Mouse (Mus musculus) limb, embryonic 10.5 days (tissue): ENCODE data around the gene Krt83. TPM values are rescaled to one million over a fixed set of nuclear protein-coding genes. Genes with fewer than 3 reads are reported as not detected.
"Not testable (repeated sequence)": the region's sequence is repeated elsewhere in the genome, so short reads cannot be mapped to it uniquely, and the experiment has no call there.

ENCODE experiments used
- DNase-seq: peaks from one replicate; pipeline ENCODE4 v3.0.0-alpha.2; 2017; ENCODE audit warnings: low spot score
- H3K27ac ChIP-seq: fragments of 300-500 bp; sonication (generic); 2 replicates; pipeline ENCODE4 v1.5.1; 2016; ENCODE audit warnings: mild to moderate bottlenecking
- H3K27me3 ChIP-seq: fragments of 300-500 bp; sonication (generic); 2 replicates; pipeline ENCODE4 v1.6.1; 2016; ENCODE audit warnings: low read depth, mild to moderate bottlenecking; ENCODE audit not compliant: poor library complexity, severe bottlenecking
- H3K36me3 ChIP-seq: fragments of 300-500 bp; sonication (generic); 2 replicates; pipeline ENCODE4 v1.6.1; 2016; ENCODE audit warnings: mild to moderate bottlenecking, moderate library complexity
- H3K4me1 ChIP-seq: fragments of 300-500 bp; sonication (generic); 2 replicates; pipeline ENCODE4 v1.6.1; 2016
- H3K4me3 ChIP-seq: fragments of 300-500 bp; sonication (generic); 2 replicates; pipeline ENCODE4 v1.5.1; 2016; ENCODE audit warnings: mild to moderate bottlenecking, moderate library complexity
- H3K9me3 ChIP-seq: fragments of 300-500 bp; sonication (generic); replicated peaks from 2 replicates; pipeline ENCODE4 v1.6.1; 2016; ENCODE audit warnings: mild to moderate bottlenecking
- WGBS: fragments of 180-500 bp; shearing (Covaris S2); methylation state at CpG from one replicate; pipeline ENCODE4 v1.1.7; 2016; 5-methylcytosine and 5-hydroxymethylcytosine counted together
- polyA plus RNA-seq: library from polyadenylated mRNA; unstranded; fragments of >200 nt; fragmentation: Nextera tagmentation; extraction: Ambion mirVana; gene quantifications from 2 replicates; pipeline ENCODE4 v1.2.1, GENCODE M21; 2016

Gene Krt83
- not detected in 2 replicates for polyA plus RNA-seq

GRCm38 (mm10) chr15:101491431-101491830 is at the start of gene Krt83:
Gene Krt83, minus strand, starts transcription at chr15:101491512.
- no peaks in the 10 kb centered on the region for H3K36me3 ChIP-seq
- peaks cover 12% of the 10 kb centered on the region for H3K4me1 ChIP-seq
- 60% methylated on average over 6 of the region's 6 CpGs for WGBS
- no peak for DNase-seq
- no peak within 1 kb of the TSS for H3K27ac ChIP-seq
- no peak within 1 kb of the TSS for H3K4me3 ChIP-seq
- H3K27me3 ChIP-seq, result no peaks in the 10 kb centered on the region
- H3K9me3 ChIP-seq, result no peaks in the 10 kb centered on the region

- DNase-seq, result no peak
- H3K4me3 ChIP-seq, result no peak overlapping the region
- H3K27me3 ChIP-seq, result no peaks in the 10 kb centered on the region
- no peaks in the 10 kb centered on the region for H3K36me3 ChIP-seq
- H3K9me3 ChIP-seq, result no peaks in the 10 kb centered on the region
- H3K27ac ChIP-seq, result no peak overlapping the region
- peaks cover 23% of the 10 kb centered on the region for H3K4me1 ChIP-seq
- 64% methylated on average over 4 of the region's 4 CpGs for WGBS
Measured at GRCm38 (mm10) chr15:101538580-101538900, 47.2 kb upstream of the Krt83 start.

- no peaks in the 10 kb centered on the region for H3K27me3 ChIP-seq
- no peak for DNase-seq
- H3K4me3 ChIP-seq, result no peak overlapping the region
- peaks cover 23% of the 10 kb centered on the region for H3K4me1 ChIP-seq
- H3K36me3 ChIP-seq, result no peaks in the 10 kb centered on the region
- 38% methylated on average over 7 of the region's 7 CpGs for WGBS
- no peaks in the 10 kb centered on the region for H3K9me3 ChIP-seq
- H3K27ac ChIP-seq, result no peak overlapping the region
Measured at GRCm38 (mm10) chr15:101537864-101538579, 46.7 kb upstream of the Krt83 start.

GRCm38 (mm10) chr15:101536054-101536850 is 44.9 kb upstream of the Krt83 start:
- Histone ChIP-seq H3K4me1 (peaks cover 13% of the 10 kb centered on the region), H3K27me3 (no peaks in the 10 kb centered on the region), H3K27ac (no peak overlapping the region), H3K36me3 (no peaks in the 10 kb centered on the region), H3K9me3 (no peaks in the 10 kb centered on the region), H3K4me3 (no peak overlapping the region)
- WGBS, result 69% methylated on average over 9 of the region's 9 CpGs
- DNase-seq, result no peak

- Histone ChIP-seq H3K27ac (no peak within 1 kb of the TSS), H3K9me3 (no peaks in the 10 kb centered on the region), H3K27me3 (peaks cover 3% of the 10 kb centered on the region; the same call in 1 of the 2 replicates), H3K36me3 (no peaks in the 10 kb centered on the region), H3K4me1 (0 out of 2 replicates have a peak, but pooled peaks cover 3% of the 10 kb centered on the region), H3K4me3 (no peak within 1 kb of the TSS)
- no peak for DNase-seq
- 79% methylated on average over 7 of the region's 7 CpGs for WGBS
Measured at GRCm38 (mm10) chr15:101532720-101533119, 41.4 kb upstream of the Krt83 start, which contains the start of gene Krt84. Gene Krt84, minus strand, starts transcription at chr15:101532820.

- H3K27ac ChIP-seq, result no peak overlapping the region
- H3K4me3 ChIP-seq, result no peak overlapping the region
- no peak for DNase-seq
- no peaks in the 10 kb centered on the region for H3K9me3 ChIP-seq
- H3K4me1 ChIP-seq, result no peaks in the 10 kb centered on the region
- H3K27me3 ChIP-seq, result peaks cover 7% of the 10 kb centered on the region; the same call in 1 of the 2 replicates
- no peaks in the 10 kb centered on the region for H3K36me3 ChIP-seq
- 77% methylated on average over 4 of the region's 4 CpGs for WGBS
Measured at GRCm38 (mm10) chr15:101522556-101523232, 31.4 kb upstream of the Krt83 start.

GRCm38 (mm10) chr15:101519792-101520191 is 28.5 kb upstream of the Krt83 start:
- H3K36me3 ChIP-seq, result no peaks in the 10 kb centered on the region
- H3K4me1 ChIP-seq, result no peaks in the 10 kb centered on the region
- peak; percentile 84 for DNase-seq
- no peak overlapping the region for H3K27ac ChIP-seq
- no peak overlapping the region for H3K4me3 ChIP-seq
- WGBS, result 17% methylated on average over 2 of the region's 2 CpGs
- no peaks in the 10 kb centered on the region for H3K9me3 ChIP-seq
- no peaks in the 10 kb centered on the region for H3K27me3 ChIP-seq

GRCm38 (mm10) chr15:101517161-101517560 is 25.8 kb upstream of the Krt83 start, which contains the start of gene Gm49425:
Gene Gm49425, minus strand, starts transcription at chr15:101517261.
- 74% methylated on average over 2 of the region's 2 CpGs for WGBS
- not testable (repeated sequence) for DNase-seq

DNA sequence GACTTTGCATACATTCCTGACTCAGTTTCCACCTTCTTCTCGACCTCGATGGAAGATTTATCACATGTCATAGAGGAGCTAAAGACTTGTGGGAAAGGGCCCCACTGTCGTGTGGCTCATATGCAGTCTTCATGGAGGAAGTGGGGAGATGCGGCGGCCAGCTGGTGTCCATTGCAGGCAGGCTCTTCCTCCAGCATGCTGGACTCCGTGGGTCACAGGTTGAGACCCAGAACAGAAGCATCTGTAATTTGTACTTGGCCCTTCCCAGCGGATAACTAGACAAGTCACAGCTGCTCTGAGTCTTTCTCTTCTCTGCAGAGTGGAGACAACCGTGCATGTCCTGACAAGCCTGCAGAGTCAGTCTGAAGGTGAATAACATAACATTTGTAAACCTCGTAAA is 16.9 kb upstream of the Krt83 start:
- Histone ChIP-seq H3K27me3 (no peaks in the 10 kb centered on the region), H3K27ac (no peak overlapping the region), H3K36me3 (no peaks in the 10 kb centered on the region), H3K4me1 (peaks cover 5% of the 10 kb centered on the region; the same call in 1 of the 2 replicates), H3K9me3 (no peaks in the 10 kb centered on the region), H3K4me3 (no peak overlapping the region)
- 81% methylated on average over 9 of the region's 9 CpGs for WGBS
- DNase-seq, result no peak

More at GRCm38 (mm10) chr15:101517161-101517560, 25.8 kb upstream of the Krt83 start, which contains the start of gene Gm49425:
- H3K4me1 ChIP-seq, H3K27ac ChIP-seq, H3K4me3 ChIP-seq, H3K9me3 ChIP-seq, H3K27me3 ChIP-seq, H3K36me3 ChIP-seq: not testable (repeated sequence)

DNA sequence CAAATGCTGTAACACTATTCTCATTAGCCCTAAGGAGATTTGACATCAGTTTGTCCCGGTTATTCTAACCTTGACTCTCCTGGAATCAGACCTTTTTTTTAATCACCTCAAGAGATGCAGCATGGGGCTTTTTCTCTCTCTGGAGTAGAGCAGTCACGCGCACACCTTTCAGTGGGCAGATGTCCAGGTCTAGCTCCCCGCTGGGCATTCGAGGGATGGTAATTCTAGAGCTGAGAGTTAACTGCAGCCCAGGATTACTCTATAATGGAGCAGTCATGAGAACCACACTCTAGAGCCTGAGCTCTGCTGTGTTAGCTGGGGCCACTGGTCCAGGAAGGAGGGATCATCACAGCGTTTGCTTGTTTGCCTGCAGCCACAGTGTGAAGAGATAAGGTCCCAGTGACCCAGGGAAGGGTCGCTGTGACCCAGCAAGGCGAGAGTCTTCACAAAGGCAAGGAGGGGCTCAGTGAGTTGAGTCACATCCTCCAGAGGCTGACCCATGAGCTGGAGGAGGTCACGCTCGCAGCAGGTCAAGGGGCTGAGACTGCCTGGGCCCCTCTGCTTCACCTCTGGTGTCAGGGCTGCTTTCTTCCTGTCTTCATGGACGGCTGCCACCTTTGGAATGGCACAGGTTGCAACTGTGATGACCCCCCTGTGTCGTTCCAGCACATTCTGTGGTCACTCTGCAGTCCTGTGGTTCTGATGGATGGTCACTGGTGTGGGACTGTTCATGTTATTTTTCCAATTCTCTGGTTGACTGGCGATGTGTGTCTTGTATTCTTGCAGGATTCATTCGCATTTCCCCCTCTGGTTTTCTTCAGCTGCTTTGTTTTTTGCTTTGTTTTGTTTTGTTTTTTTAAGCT is 15.8 kb upstream of the Krt83 start:
- H3K4me1 ChIP-seq, result peaks cover 5% of the 10 kb centered on the region; the same call in 1 of the 2 replicates
- no peak overlapping the region for H3K4me3 ChIP-seq
- DNase-seq, result no peak
- H3K27ac ChIP-seq, result no peak overlapping the region
- no peaks in the 10 kb centered on the region for H3K9me3 ChIP-seq
- no peaks in the 10 kb centered on the region for H3K27me3 ChIP-seq
- no peaks in the 10 kb centered on the region for H3K36me3 ChIP-seq
- WGBS, result 58% methylated on average over 14 of the region's 14 CpGs

- Histone ChIP-seq H3K27ac (no peak overlapping the region), H3K9me3 (no peaks in the 10 kb centered on the region), H3K4me1 (peaks cover 12% of the 10 kb centered on the region), H3K36me3 (no peaks in the 10 kb centered on the region), H3K4me3 (no peak overlapping the region), H3K27me3 (no peaks in the 10 kb centered on the region)
- DNase-seq, result no peak
- WGBS, result 74% methylated on average over 2 of the region's 2 CpGs
Measured at GRCm38 (mm10) chr15:101497181-101497580, 5.9 kb upstream of the Krt83 start.

- 83% methylated on average over 8 of the region's 8 CpGs for WGBS
Measured at GRCm38 (mm10) chr15:101495266-101495665, 4.0 kb upstream of the Krt83 start.

More at GRCm38 (mm10) chr15:101495266-101495665, 4.0 kb upstream of the Krt83 start:
- no peak for DNase-seq
- Histone ChIP-seq H3K27ac (no peak overlapping the region), H3K36me3 (no peaks in the 10 kb centered on the region), H3K27me3 (no peaks in the 10 kb centered on the region), H3K4me3 (no peak overlapping the region), H3K9me3 (no peaks in the 10 kb centered on the region), H3K4me1 (peaks cover 12% of the 10 kb centered on the region)
